Mouse (Mus musculus): ENCODE measurements around the gene Khdc4. TPM values are rescaled to one million over a fixed set of nuclear protein-coding genes. Genes with fewer than 3 reads are reported as not detected.

Khdc4 gene
- polyA plus RNA-seq, 1 experiment from 2014 or later = 72.3 TPM

GRCm38 (mm10) chr3:88684236-88684979 lies 1.2 kb upstream of the Khdc4 start:
- Histone ChIP-seq H3K9me3 (replicated peaks; ENCODE audit: control insufficient read depth, low read length) (no peaks in the 10 kb centered on the region), H3K9ac (ENCODE audit: low read length) (peak overlapping the region; percentile 78), H3K27me3 (ENCODE audit: control insufficient read depth, insufficient read depth, low read length) (no peaks in the 10 kb centered on the region), H3K27ac (ENCODE audit: low read length) (peak overlapping the region; percentile 97), H3K4me1 (ENCODE audit: control insufficient read depth, insufficient read depth, low read length) (peaks cover 19% of the 10 kb centered on the region), H3K4me3 (replicated peaks; ENCODE audit: low read length) (peak overlapping the region; percentile 100), H3K4me2 (ENCODE audit: low read depth, low read length) (peak overlapping the region; percentile 71), H3K36me3 (ENCODE audit: control insufficient read depth, insufficient read depth, low read length) (no peaks in the 10 kb centered on the region)
- WGBS = 52% methylated on average over 7 of the region's 8 CpGs
- peak; percentile 38; the same call in 1 of the 2 replicates for ATAC-seq (ENCODE audit: insufficient read depth, low FRiP score)

- Histone ChIP-seq H3K9me3 (replicated peaks; ENCODE audit: control insufficient read depth, low read length) (no peaks in the 10 kb centered on the region), H3K9ac (ENCODE audit: low read length) (peak overlapping the region; percentile 99), H3K4me2 (ENCODE audit: low read depth, low read length) (peak overlapping the region; percentile 80), H3K27ac (ENCODE audit: low read length) (peak overlapping the region; percentile 99), H3K4me1 (ENCODE audit: control insufficient read depth, insufficient read depth, low read length) (peaks cover 19% of the 10 kb centered on the region), H3K36me3 (ENCODE audit: control insufficient read depth, insufficient read depth, low read length) (peaks cover 9% of the 10 kb centered on the region; the same call in 1 of the 2 replicates), H3K4me3 (replicated peaks; ENCODE audit: low read length) (peak overlapping the region; percentile 100), H3K27me3 (ENCODE audit: control insufficient read depth, insufficient read depth, low read length) (no peaks in the 10 kb centered on the region)
- peak; percentile 63 for ATAC-seq (ENCODE audit: insufficient read depth, low FRiP score)
- under 1% methylated on average over 45 of the region's 45 CpGs for WGBS
These were observed 402 bp downstream of the Khdc4 start for GRCm38 (mm10) chr3:88685958-88686451.

- Histone ChIP-seq H3K9me3 (replicated peaks; ENCODE audit: control insufficient read depth, low read length) (no peaks in the 10 kb centered on the region), H3K27me3 (ENCODE audit: control insufficient read depth, insufficient read depth, low read length) (no peaks in the 10 kb centered on the region), H3K4me3 (replicated peaks; ENCODE audit: low read length) (peak overlapping the region; percentile 100), H3K36me3 (ENCODE audit: control insufficient read depth, insufficient read depth, low read length) (peaks cover 11% of the 10 kb centered on the region; the same call in 1 of the 2 replicates), H3K9ac (ENCODE audit: low read length) (peak overlapping the region; percentile 99), H3K27ac (ENCODE audit: low read length) (peak overlapping the region; percentile 99), H3K4me1 (ENCODE audit: control insufficient read depth, insufficient read depth, low read length) (peaks cover 19% of the 10 kb centered on the region), H3K4me2 (ENCODE audit: low read depth, low read length) (peak overlapping the region; percentile 80)
- ATAC-seq (ENCODE audit: insufficient read depth, low FRiP score) = no peak
- WGBS = 8% methylated on average over 13 of the region's 13 CpGs
These were observed 1.4 kb downstream of the Khdc4 start for GRCm38 (mm10) chr3:88686734-88687611.

- Histone ChIP-seq H3K9me3 (replicated peaks; ENCODE audit: control insufficient read depth, low read length) (no peaks in the 10 kb centered on the region), H3K27me3 (ENCODE audit: control insufficient read depth, insufficient read depth, low read length) (no peaks in the 10 kb centered on the region), H3K4me1 (ENCODE audit: control insufficient read depth, insufficient read depth, low read length) (peaks cover 19% of the 10 kb centered on the region), H3K9ac (ENCODE audit: low read length) (no peak overlapping the region), H3K27ac (ENCODE audit: low read length) (no peak overlapping the region), H3K4me2 (ENCODE audit: low read depth, low read length) (no peak overlapping the region), H3K36me3 (ENCODE audit: control insufficient read depth, insufficient read depth, low read length) (peaks cover 16% of the 10 kb centered on the region; the same call in 1 of the 2 replicates), H3K4me3 (replicated peaks; ENCODE audit: low read length) (no peak overlapping the region)
- ATAC-seq (ENCODE audit: insufficient read depth, low FRiP score) = no peak
- 81% methylated on average over 5 of the region's 5 CpGs for WGBS
These were observed 3.5 kb downstream of the Khdc4 start for GRCm38 (mm10) chr3:88689079-88689478.

- H3K36me3 ChIP-seq (ENCODE audit: control insufficient read depth, insufficient read depth, low read length) = peaks cover 38% of the 10 kb centered on the region
- ATAC-seq (ENCODE audit: insufficient read depth, low FRiP score) = no peak
These were observed 9.9 kb downstream of the Khdc4 start for GRCm38 (mm10) chr3:88695545-88695944.

GRCm38 (mm10) chr3:88698051-88698450 lies 12.4 kb downstream of the Khdc4 start:
- no peaks in the 10 kb centered on the region for H3K9me3 ChIP-seq (replicated peaks; ENCODE audit: control insufficient read depth, low read length)
- no peak for ATAC-seq (ENCODE audit: insufficient read depth, low FRiP score)
- H3K4me3 ChIP-seq (replicated peaks; ENCODE audit: low read length) = no peak overlapping the region

More at GRCm38 (mm10) chr3:88695545-88695944, 9.9 kb downstream of the Khdc4 start:
- H3K9me3 ChIP-seq (replicated peaks; ENCODE audit: control insufficient read depth, low read length) = no peaks in the 10 kb centered on the region
- H3K27me3 ChIP-seq (ENCODE audit: control insufficient read depth, insufficient read depth, low read length) = no peaks in the 10 kb centered on the region
- no peak overlapping the region for H3K4me2 ChIP-seq (ENCODE audit: low read depth, low read length)
- no peaks in the 10 kb centered on the region for H3K4me1 ChIP-seq (ENCODE audit: control insufficient read depth, insufficient read depth, low read length)
- H3K4me3 ChIP-seq (replicated peaks; ENCODE audit: low read length) = no peak overlapping the region
- no peak overlapping the region for H3K9ac ChIP-seq (ENCODE audit: low read length)
- H3K27ac ChIP-seq (ENCODE audit: low read length) = no peak overlapping the region

GRCm38 (mm10) chr3:88698834-88699233 lies 13.2 kb downstream of the Khdc4 start:
- H3K27ac ChIP-seq (ENCODE audit: low read length) = no peak overlapping the region
- H3K4me1 ChIP-seq (ENCODE audit: control insufficient read depth, insufficient read depth, low read length) = no peaks in the 10 kb centered on the region
- peaks cover 31% of the 10 kb centered on the region for H3K36me3 ChIP-seq (ENCODE audit: control insufficient read depth, insufficient read depth, low read length)
- H3K4me3 ChIP-seq (replicated peaks; ENCODE audit: low read length) = no peak overlapping the region
- H3K4me2 ChIP-seq (ENCODE audit: low read depth, low read length) = no peak overlapping the region
- H3K9ac ChIP-seq (ENCODE audit: low read length) = no peak overlapping the region
- no peaks in the 10 kb centered on the region for H3K27me3 ChIP-seq (ENCODE audit: control insufficient read depth, insufficient read depth, low read length)
- no peak for ATAC-seq (ENCODE audit: insufficient read depth, low FRiP score)
- WGBS = 83% methylated on average over 6 of the region's 6 CpGs
- no peaks in the 10 kb centered on the region for H3K9me3 ChIP-seq (replicated peaks; ENCODE audit: control insufficient read depth, low read length)

More at GRCm38 (mm10) chr3:88698051-88698450, 12.4 kb downstream of the Khdc4 start:
- WGBS = 85% methylated on average over 1 of the region's 1 CpGs
- Histone ChIP-seq H3K9ac (ENCODE audit: low read length) (no peak overlapping the region), H3K36me3 (ENCODE audit: control insufficient read depth, insufficient read depth, low read length) (peaks cover 34% of the 10 kb centered on the region), H3K27me3 (ENCODE audit: control insufficient read depth, insufficient read depth, low read length) (no peaks in the 10 kb centered on the region), H3K4me2 (ENCODE audit: low read depth, low read length) (no peak overlapping the region), H3K4me1 (ENCODE audit: control insufficient read depth, insufficient read depth, low read length) (no peaks in the 10 kb centered on the region), H3K27ac (ENCODE audit: low read length) (no peak overlapping the region)

- no peaks in the 10 kb centered on the region for H3K9me3 ChIP-seq (replicated peaks; ENCODE audit: control insufficient read depth, low read length)
- no peak overlapping the region for H3K4me2 ChIP-seq (ENCODE audit: low read depth, low read length)
- no peak overlapping the region for H3K9ac ChIP-seq (ENCODE audit: low read length)
- peaks cover 36% of the 10 kb centered on the region for H3K36me3 ChIP-seq (ENCODE audit: control insufficient read depth, insufficient read depth, low read length)
- H3K27ac ChIP-seq (ENCODE audit: low read length) = no peak overlapping the region
- no peak overlapping the region for H3K4me3 ChIP-seq (replicated peaks; ENCODE audit: low read length)
- ATAC-seq (ENCODE audit: insufficient read depth, low FRiP score) = no peak
- no peaks in the 10 kb centered on the region for H3K4me1 ChIP-seq (ENCODE audit: control insufficient read depth, insufficient read depth, low read length)
- H3K27me3 ChIP-seq (ENCODE audit: control insufficient read depth, insufficient read depth, low read length) = no peaks in the 10 kb centered on the region
- 95% methylated on average over 3 of the region's 3 CpGs for WGBS
These were observed 14.6 kb downstream of the Khdc4 start for GRCm38 (mm10) chr3:88700247-88700646.

GRCm38 (mm10) chr3:88701222-88701621 lies 15.6 kb downstream of the Khdc4 start:
- no peak overlapping the region for H3K9ac ChIP-seq (ENCODE audit: low read length)
- peaks cover 34% of the 10 kb centered on the region for H3K36me3 ChIP-seq (ENCODE audit: control insufficient read depth, insufficient read depth, low read length)
- H3K9me3 ChIP-seq (replicated peaks; ENCODE audit: control insufficient read depth, low read length) = no peaks in the 10 kb centered on the region
- WGBS = 58% methylated on average over 3 of the region's 3 CpGs
- H3K4me1 ChIP-seq (ENCODE audit: control insufficient read depth, insufficient read depth, low read length) = no peaks in the 10 kb centered on the region
- H3K27me3 ChIP-seq (ENCODE audit: control insufficient read depth, insufficient read depth, low read length) = no peaks in the 10 kb centered on the region
- H3K4me3 ChIP-seq (replicated peaks; ENCODE audit: low read length) = no peak overlapping the region
- H3K4me2 ChIP-seq (ENCODE audit: low read depth, low read length) = no peak overlapping the region
- ATAC-seq (ENCODE audit: insufficient read depth, low FRiP score) = no peak
- no peak overlapping the region for H3K27ac ChIP-seq (ENCODE audit: low read length)

Measured in stomach, embryonic 16.5 days (tissue).